Mouse (Mus musculus) brown adipose tissue, adult 24 weeks (tissue): Measurements from ENCODE around the gene Ubap2. TPM values are rescaled to one million over a fixed set of nuclear protein-coding genes. Genes with fewer than 3 reads are reported as not detected.

ENCODE experiments used
- H3K27ac ChIP-seq: fragments of 200-500 bp; replicated peaks from 2 replicates; pipeline ENCODE4 v1.5.1; 2012; ENCODE audit warnings: low read depth, mild to moderate bottlenecking, low read length
- H3K4me1 ChIP-seq: fragments of 200-500 bp; 2 replicates; pipeline ENCODE4 v1.6.1; 2012; ENCODE audit warnings: low read length, mixed read lengths; ENCODE audit not compliant: control insufficient read depth, insufficient read depth, insufficient read length
- H3K4me3 ChIP-seq: fragments of 200-500 bp; 2 replicates; pipeline ENCODE4 v1.5.1; 2012; ENCODE audit warnings: low read depth, mild to moderate bottlenecking, low read length, moderate library complexity; ENCODE audit not compliant: insufficient read depth
- polyA plus RNA-seq: library from polyadenylated mRNA; stranded (reverse); fragments of >200 nt; gene quantifications from 2 replicates; pipeline ENCODE4 v1.2.4, GENCODE M21; 2012; ENCODE audit not compliant: missing spikeins, insufficient read depth, insufficient read length

The Ubap2 gene
- polyA plus RNA-seq, 1 experiment: 19.3 TPM

GRCm38 (mm10) chr4:41158251-41158650, 116.7 kb downstream of the Ubap2 start:
- no peak overlapping the region for H3K27ac ChIP-seq
- peaks cover 11% of the 10 kb centered on the region for H3K4me1 ChIP-seq
- H3K4me3 ChIP-seq: no peak overlapping the region

GRCm38 (mm10) chr4:41156961-41157360, 118.0 kb downstream of the Ubap2 start:
- Histone ChIP-seq H3K4me3 (no peak overlapping the region), H3K27ac (no peak overlapping the region), H3K4me1 (peaks cover 11% of the 10 kb centered on the region)

GRCm38 (mm10) chr4:41153146-41153545, 121.8 kb downstream of the Ubap2 start:
- H3K27ac ChIP-seq: no peak overlapping the region

GRCm38 (mm10) chr4:41151186-41151585, 123.8 kb downstream of the Ubap2 start:
- no peaks in the 10 kb centered on the region for H3K4me1 ChIP-seq
- no peak overlapping the region for H3K4me3 ChIP-seq
- H3K27ac ChIP-seq: no peak overlapping the region

More at GRCm38 (mm10) chr4:41153146-41153545, 121.8 kb downstream of the Ubap2 start:
- H3K4me3 ChIP-seq: no peak overlapping the region
- peaks cover 9% of the 10 kb centered on the region for H3K4me1 ChIP-seq

- H3K4me3 ChIP-seq: no peak overlapping the region
- H3K4me1 ChIP-seq: no peaks in the 10 kb centered on the region; the same call in 1 of the 2 replicates
- no peak overlapping the region for H3K27ac ChIP-seq
Measured at GRCm38 (mm10) chr4:41149891-41150290, 125.1 kb downstream of the Ubap2 start.

Other genes starting within 250 kb of the Ubap2 start
- 124 and 138 TPM in 2 replicates for gene Aqp7, start 227.0 kb downstream of the Ubap2 start, polyA plus RNA-seq
- not detected in 2 replicates for gene Aqp3, start 177.0 kb downstream of the Ubap2 start, polyA plus RNA-seq
- gene Nol6, start 150.7 kb downstream of the Ubap2 start, polyA plus RNA-seq: 13.0 and 15.3 TPM in 2 replicates
- gene Ube2r2, start 139.4 kb downstream of the Ubap2 start, polyA plus RNA-seq: 71.7 and 124 TPM in 2 replicates
- gene Dcaf12, start 39.7 kb upstream of the Ubap2 start, polyA plus RNA-seq: 15.5 and 18.8 TPM in 2 replicates
- 52.4 and 56.3 TPM in 2 replicates for gene Ubap1, start 73.9 kb upstream of the Ubap2 start, polyA plus RNA-seq
- 0.55 TPM in 1 of 2 replicates, not detected in the other for gene Kif24, start 189.7 kb upstream of the Ubap2 start, polyA plus RNA-seq
- gene Nudt2, start 190.0 kb upstream of the Ubap2 start, polyA plus RNA-seq: 60.1 and 71.7 TPM in 2 replicates
- gene AI464131, start 227.9 kb upstream of the Ubap2 start, polyA plus RNA-seq: 8.7 and 13.8 TPM in 2 replicates
- not detected in 2 replicates for gene 1110017D15Rik, start 242.2 kb upstream of the Ubap2 start, polyA plus RNA-seq